Mouse (Mus musculus): ENCODE data around the gene Slc36a2.
A peak's percentile ranks its signal among the peaks of the same experiment; 100 is the strongest.

GRCm38 (mm10) chr11:55209032-55209431 lies 24.2 kb upstream of the Slc36a2 start:
- no peak for TF ChIP-seq CTCF (IDR thresholded peaks at IDR 0.05 in 2 of 3, conservative IDR thresholded peaks at IDR 0.05 in 1 of 3; ENCODE audit: control insufficient read depth in 1 of 3, insufficient read depth in 1 of 3, low read depth in 2 of 3, low read length in 3 of 3, poor library complexity in 1 of 3, severe bottlenecking in 1 of 3)
- peak; percentile 68; the same call in 1 of the 2 replicates for TF ChIP-seq MAZ (IDR thresholded peaks at IDR 0.05; ENCODE audit: low read depth, low read length)
- no peak for TF ChIP-seq MAX (IDR thresholded peaks at IDR 0.05; ENCODE audit: low read length)
- no peak for TF ChIP-seq ZC3H11A (IDR thresholded peaks at IDR 0.05; ENCODE audit: low read depth, low read length)
- TF ChIP-seq RAD21 (IDR thresholded peaks at IDR 0.05; ENCODE audit: low read depth, low read length): no peak
- TF ChIP-seq UBTF (IDR thresholded peaks at IDR 0.05; ENCODE audit: borderline replicate concordance, insufficient read depth, low read depth, low read length): no peak
- TF ChIP-seq MAFK (IDR thresholded peaks at IDR 0.05; ENCODE audit: borderline replicate concordance, low read depth, low read length): no peak

Measured in MEL (cell line).